In the genomic region with DNA sequence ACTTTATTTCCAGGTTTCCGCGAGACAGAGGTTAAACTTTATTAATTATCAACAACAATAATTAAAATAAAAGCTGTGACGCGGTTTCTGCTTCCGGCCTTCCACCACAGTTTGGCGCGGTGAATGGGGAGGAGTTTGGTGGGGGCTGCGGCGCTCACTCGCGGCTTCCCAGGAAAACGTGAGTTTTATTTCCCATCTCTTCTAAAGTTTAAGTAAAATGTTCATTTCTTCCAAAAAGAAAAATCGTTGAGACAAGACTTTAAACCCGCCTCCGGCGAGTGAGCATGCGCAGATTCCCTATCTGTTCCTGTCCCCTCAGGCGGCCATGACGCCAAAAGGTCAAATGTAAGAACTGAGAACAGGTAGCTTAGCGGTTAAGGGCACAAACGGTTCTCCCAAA, we compare ENCODE assay signal across 5 mouse cellular contexts.
A peak's percentile ranks its signal among the peaks of the same experiment; 100 is the strongest.
DNase-seq lines count a peak whose midpoint lies in the region; TF ChIP-seq lines count a peak whose summit lies in the region.
"Not testable (repeated sequence)": the region's sequence is repeated elsewhere in the genome, so short reads cannot be mapped to it uniquely, and the experiment has no call there.

No protein-coding gene starts in this region.

- peak; percentile 8 to 52 for DNase-seq in adrenal gland, adult (ENCODE audit: inconsistent age in 2 of 2, low spot score in 1 of 2)
- DNase-seq in heart, adult 11 months, result peak; percentile 79
- peak; percentile 21 for DNase-seq in kidney, adult 18-20 months
- peak; percentile 30 for DNase-seq in kidney, adult 9 months

- peak overlapping the region; percentile 43 for H3K4me3 ChIP-seq in E14TG2a.4 (replicated peaks; ENCODE audit: low read length)

- not testable (repeated sequence) for H3K36me3 ChIP-seq in E14TG2a.4 (ENCODE audit: insufficient read depth, low read length)

- TF ChIP-seq CTCF in E14TG2a.4 (conservative IDR thresholded peaks at IDR 0.05; ENCODE audit: low read length), result not testable (repeated sequence)

- not testable (repeated sequence) for H3K27me3 ChIP-seq in E14TG2a.4 (ENCODE audit: insufficient read depth, low read length)

- H3K9me3 ChIP-seq in E14TG2a.4 (ENCODE audit: low read length), result not testable (repeated sequence)

- H3K4me1 ChIP-seq in E14TG2a.4 (replicated peaks; ENCODE audit: low read depth, low read length), result not testable (repeated sequence)

Comparison
In these comparisons a context has a peak if more than half of its experiments do, and no peak if none do; other contexts are left out.
1. Peak in every context shown above with its lines: DNase-seq and H3K4me3 ChIP-seq.
2. DNase-seq: peak in every context shown above with its lines; median percentile 79 in heart, adult 11 months; 30 in adrenal gland, adult; 30 in kidney, adult 9 months; 21 in kidney, adult 18-20 months.